ENCODE assay signal across 16 mouse cellular contexts in the genomic region with DNA sequence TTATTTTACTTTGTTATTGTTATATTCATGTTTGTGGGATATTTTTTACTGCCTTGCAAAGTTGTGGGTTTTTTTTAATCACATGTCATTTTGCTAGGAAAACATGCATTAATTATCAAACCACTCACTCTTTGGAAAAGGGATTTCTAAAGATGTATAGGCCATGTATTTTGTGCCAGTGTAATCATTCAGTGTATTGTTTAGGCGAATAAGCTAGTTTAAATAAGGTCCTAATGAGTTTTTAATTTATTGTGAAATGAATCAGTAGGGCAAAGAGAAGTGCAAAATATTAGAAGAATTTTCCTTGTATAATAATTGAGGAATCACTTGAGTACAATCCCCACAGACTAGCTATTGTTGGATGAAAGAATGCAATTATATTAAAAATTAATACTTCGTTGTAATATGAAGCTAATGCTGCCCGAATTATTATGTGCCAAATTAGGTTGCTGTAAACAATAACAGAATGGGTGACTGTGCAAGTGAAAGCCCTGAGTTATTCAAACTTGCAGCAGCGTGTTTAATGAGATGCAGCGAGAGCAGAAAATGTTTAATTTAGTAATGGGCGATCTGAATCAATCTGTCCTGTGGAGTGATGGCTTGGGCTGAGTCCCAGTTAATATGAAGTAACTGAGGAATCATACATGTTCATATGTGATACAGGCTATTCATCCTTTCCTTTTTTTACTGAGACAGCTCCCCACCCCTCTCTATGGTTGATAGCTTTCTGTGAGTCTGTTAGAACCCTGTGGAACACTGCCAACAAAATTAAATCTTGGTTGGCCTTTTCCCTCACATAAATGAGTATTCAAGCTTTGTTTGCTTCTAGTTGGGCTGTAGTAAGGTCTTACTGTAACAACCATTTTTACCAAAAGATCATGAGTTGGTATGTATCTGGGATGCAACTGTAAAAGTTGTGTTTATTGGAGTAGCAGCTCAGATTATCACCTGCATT.
A peak's percentile ranks its signal among the peaks of the same experiment; 100 is the strongest.
DNase-seq lines count a peak whose midpoint lies in the region; ATAC-seq lines count a peak whose summit lies in the region.
"Had no signal": no experiment of that assay in that cellular context is flagged by ENCODE, and none has a peak within 500 bp of the region (broad histone marks: within the 10 kb centered on the region; RNA-seq: fewer than 3 reads in every experiment).

No protein-coding gene starts in this region.

- peak; percentile 78 for DNase-seq in midbrain, embryonic 11.5 days (ENCODE audit: low spot score, missing footprints)
- no peak for DNase-seq in midbrain, embryonic 10.5 days (ENCODE audit: low spot score)
- DNase-seq in heart, postnatal 25 days (ENCODE audit: low spot score), result no peak
- no peak for DNase-seq in left cerebral cortex, postnatal 10 days (ENCODE audit: extremely low spot score in 1 of 2, low spot score in 2 of 2)
- DNase-seq: adrenal gland, postnatal 14 days; cerebellum, postnatal 14 days; heart, adult 2 months; heart, postnatal 10 days; kidney, postnatal 25 days; layer of hippocampus, adult 9-11 months; right cerebral cortex, postnatal 25 days had no signal

- no peaks in the 10 kb centered on the region for H3K27me3 ChIP-seq in midbrain, embryonic 11.5 days (ENCODE audit: control insufficient read depth, insufficient read depth, low read length)
- H3K27me3 ChIP-seq in midbrain, embryonic 10.5 days (ENCODE audit: low read depth, poor library complexity, severe bottlenecking), result no peaks in the 10 kb centered on the region
- no peaks in the 10 kb centered on the region for H3K27me3 ChIP-seq in forebrain, embryonic 12.5 days
- H3K27me3 ChIP-seq in hindbrain, embryonic 13.5 days, result no peaks in the 10 kb centered on the region
- no peaks in the 10 kb centered on the region for H3K27me3 ChIP-seq in midbrain, embryonic 16.5 days (ENCODE audit: control insufficient read depth, insufficient read depth, low read depth, low read length)

- H3K4me1 ChIP-seq in midbrain, embryonic 11.5 days (ENCODE audit: control insufficient read depth, insufficient read depth, low read length), result no peaks in the 10 kb centered on the region
- H3K4me1 ChIP-seq in midbrain, embryonic 10.5 days, result no peaks in the 10 kb centered on the region
- peaks cover 3% of the 10 kb centered on the region; the same call in 1 of the 2 replicates for H3K4me1 ChIP-seq in forebrain, embryonic 12.5 days
- H3K4me1 ChIP-seq in hindbrain, embryonic 13.5 days (replicated peaks), result peaks cover 6% of the 10 kb centered on the region
- no peaks in the 10 kb centered on the region for H3K4me1 ChIP-seq in midbrain, embryonic 16.5 days (ENCODE audit: control insufficient read depth, insufficient read depth, low read length)

- H3K9me3 ChIP-seq in midbrain, embryonic 11.5 days (ENCODE audit: control insufficient read depth, low read length), result no peaks in the 10 kb centered on the region
- no peaks in the 10 kb centered on the region for H3K9me3 ChIP-seq in midbrain, embryonic 10.5 days (replicated peaks)
- no peaks in the 10 kb centered on the region for H3K9me3 ChIP-seq in forebrain, embryonic 12.5 days
- no peaks in the 10 kb centered on the region for H3K9me3 ChIP-seq in hindbrain, embryonic 13.5 days
- no peaks in the 10 kb centered on the region for H3K9me3 ChIP-seq in midbrain, embryonic 16.5 days (replicated peaks; ENCODE audit: control insufficient read depth, low read length, poor library complexity, severe bottlenecking)

- H3K4me3 ChIP-seq in midbrain, embryonic 11.5 days (ENCODE audit: low read depth, low read length), result no peak overlapping the region
- H3K4me3 ChIP-seq in midbrain, embryonic 10.5 days, result no peak overlapping the region
- no peak overlapping the region for H3K4me3 ChIP-seq in forebrain, embryonic 12.5 days (replicated peaks)
- no peak overlapping the region for H3K4me3 ChIP-seq in hindbrain, embryonic 13.5 days
- no peak overlapping the region for H3K4me3 ChIP-seq in midbrain, embryonic 16.5 days (ENCODE audit: low read depth, low read length)
- H3K4me3 ChIP-seq: heart, adult 2 months had no signal

- intact Hi-C loops in heart, postnatal 25 days (cut with DNase I), result no loop called here
- intact Hi-C loops in left cerebral cortex, postnatal 10 days (cut with DNase I), result no loop called here

- H3K4me2 ChIP-seq in midbrain, embryonic 11.5 days, result no peak overlapping the region
- H3K4me2 ChIP-seq in forebrain, embryonic 12.5 days, result no peak overlapping the region
- no peak overlapping the region for H3K4me2 ChIP-seq in hindbrain, embryonic 13.5 days
- no peak overlapping the region for H3K4me2 ChIP-seq in midbrain, embryonic 16.5 days (ENCODE audit: low read length)

- no peak overlapping the region for H3K9ac ChIP-seq in midbrain, embryonic 11.5 days (ENCODE audit: low read length)
- no peak overlapping the region for H3K9ac ChIP-seq in forebrain, embryonic 12.5 days
- no peak overlapping the region for H3K9ac ChIP-seq in hindbrain, embryonic 13.5 days
- no peak overlapping the region for H3K9ac ChIP-seq in midbrain, embryonic 16.5 days (ENCODE audit: low read depth, low read length)

- ATAC-seq in midbrain, embryonic 11.5 days (ENCODE audit: low FRiP score), result no peak
- peak; percentile 76 for ATAC-seq in forebrain, embryonic 12.5 days (ENCODE audit: low FRiP score)
- ATAC-seq in hindbrain, embryonic 13.5 days (ENCODE audit: low FRiP score), result peak; percentile 65; the same call in 1 of the 2 replicates
- ATAC-seq in midbrain, embryonic 16.5 days, result peak; percentile 51; the same call in 1 of the 2 replicates
- ATAC-seq: intestine, embryonic 16.5 days had no signal

- 80% methylated on average over 6 of the region's 6 CpGs for WGBS in midbrain, embryonic 11.5 days
- 86% methylated on average over 6 of the region's 6 CpGs for WGBS in midbrain, embryonic 10.5 days
- 34% methylated on average over 6 of the region's 6 CpGs for WGBS in forebrain, embryonic 12.5 days
- WGBS in hindbrain, embryonic 13.5 days, result 46% methylated on average over 6 of the region's 6 CpGs
- 52% methylated on average over 6 of the region's 6 CpGs for WGBS in midbrain, embryonic 16.5 days

- no peaks in the 10 kb centered on the region for H3K36me3 ChIP-seq in midbrain, embryonic 11.5 days (ENCODE audit: control insufficient read depth, insufficient read depth, low read length)
- H3K36me3 ChIP-seq in midbrain, embryonic 10.5 days, result no peaks in the 10 kb centered on the region
- H3K36me3 ChIP-seq in forebrain, embryonic 12.5 days (replicated peaks), result no peaks in the 10 kb centered on the region
- no peaks in the 10 kb centered on the region for H3K36me3 ChIP-seq in hindbrain, embryonic 13.5 days
- no peaks in the 10 kb centered on the region for H3K36me3 ChIP-seq in midbrain, embryonic 16.5 days (ENCODE audit: control insufficient read depth, insufficient read depth, low read length)

- no peak overlapping the region for H3K27ac ChIP-seq in midbrain, embryonic 11.5 days (ENCODE audit: low read depth, low read length)
- no peak overlapping the region for H3K27ac ChIP-seq in midbrain, embryonic 10.5 days (replicated peaks)
- H3K27ac ChIP-seq in forebrain, embryonic 12.5 days, result 0 out of 2 replicates have a peak overlapping the region, but pooled peaks have one; percentile 46
- no peak overlapping the region for H3K27ac ChIP-seq in hindbrain, embryonic 13.5 days
- no peak overlapping the region for H3K27ac ChIP-seq in midbrain, embryonic 16.5 days (ENCODE audit: low read length)
- H3K27ac ChIP-seq: heart, adult 2 months; macrophage had no signal
